Mouse (Mus musculus): ENCODE data around the gene Cxcr5.

The Cxcr5 gene

DNA sequence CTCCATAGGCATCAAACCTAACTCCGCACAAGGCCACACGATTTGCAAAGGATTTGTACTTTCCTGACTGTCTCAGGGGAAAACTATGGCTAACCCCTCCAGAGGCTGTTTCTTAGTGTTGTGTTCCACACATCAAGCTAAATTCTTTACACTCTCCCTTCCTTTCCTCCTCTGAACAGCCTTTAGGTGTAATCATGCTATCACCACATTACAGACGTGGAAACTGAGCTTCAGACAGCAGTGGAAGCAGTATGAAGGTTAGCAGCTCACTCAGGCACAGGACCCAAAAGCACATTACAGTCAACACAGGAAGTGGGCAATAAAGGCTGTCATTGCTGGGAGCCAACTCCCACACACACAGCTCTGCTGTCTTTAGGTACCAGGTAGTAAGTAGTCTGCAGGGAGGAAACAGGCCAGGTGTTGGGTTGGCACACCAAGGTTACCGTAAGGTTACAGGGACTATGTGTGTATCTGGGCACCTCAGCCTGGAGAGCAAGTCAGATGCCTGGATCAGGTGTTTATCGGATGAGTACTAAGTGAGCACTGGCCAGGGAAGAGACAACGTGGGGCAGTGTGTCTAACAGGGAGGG is 28.6 kb downstream of the Cxcr5 start:
- DNase-seq = no peak

DNA sequence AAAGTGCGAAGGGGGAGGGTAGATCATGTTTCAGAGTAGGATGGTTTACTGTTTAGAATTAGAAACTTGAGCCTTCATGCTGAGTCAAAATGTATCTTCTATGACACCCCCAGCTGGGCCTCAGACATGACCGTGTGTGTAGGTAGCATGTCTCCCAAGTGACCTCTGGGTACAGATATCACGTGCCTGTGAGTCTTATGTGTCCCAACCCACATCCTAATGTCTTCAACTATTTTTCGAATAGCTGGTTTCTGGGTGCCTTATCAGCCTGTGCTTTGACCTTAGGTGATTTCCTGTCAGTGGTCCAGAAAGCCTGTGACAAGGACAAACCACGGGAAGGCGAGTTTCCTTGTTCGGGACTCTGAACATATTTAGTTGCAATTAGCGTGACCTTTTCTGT is 33.3 kb downstream of the Cxcr5 start:
- DNase-seq = no peak

GRCm38 (mm10) chr9:44526337-44527112 is 35.2 kb downstream of the Cxcr5 start:
- DNase-seq = no peak

DNA sequence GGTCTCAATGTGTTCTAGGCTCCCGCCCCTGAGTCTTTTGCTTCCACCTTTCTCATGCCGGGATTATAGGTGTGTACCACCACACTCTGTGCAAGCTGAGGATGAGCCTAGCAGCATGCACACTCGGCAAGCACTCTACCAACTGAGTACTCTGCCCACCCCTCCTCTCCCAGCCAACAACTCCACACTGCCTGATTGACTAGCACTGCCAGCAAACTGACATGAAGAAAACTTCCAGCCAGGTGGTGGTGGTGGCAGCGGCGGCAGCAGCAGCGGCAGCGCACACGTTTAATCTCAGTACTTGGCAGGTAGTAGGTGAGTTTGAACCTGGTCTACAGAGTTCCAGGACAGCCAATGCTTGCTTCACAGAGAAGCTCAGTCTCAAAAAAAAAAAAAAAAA is 36.1 kb downstream of the Cxcr5 start:
- DNase-seq = no peak

GRCm38 (mm10) chr9:44525001-44525400 is 36.7 kb downstream of the Cxcr5 start:
- DNase-seq = no peak

GRCm38 (mm10) chr9:44524235-44524826 is 37.3 kb downstream of the Cxcr5 start:
- DNase-seq = no peak

- DNase-seq = no peak
Measured at GRCm38 (mm10) chr9:44523686-44524085, 38.0 kb downstream of the Cxcr5 start.

DNA sequence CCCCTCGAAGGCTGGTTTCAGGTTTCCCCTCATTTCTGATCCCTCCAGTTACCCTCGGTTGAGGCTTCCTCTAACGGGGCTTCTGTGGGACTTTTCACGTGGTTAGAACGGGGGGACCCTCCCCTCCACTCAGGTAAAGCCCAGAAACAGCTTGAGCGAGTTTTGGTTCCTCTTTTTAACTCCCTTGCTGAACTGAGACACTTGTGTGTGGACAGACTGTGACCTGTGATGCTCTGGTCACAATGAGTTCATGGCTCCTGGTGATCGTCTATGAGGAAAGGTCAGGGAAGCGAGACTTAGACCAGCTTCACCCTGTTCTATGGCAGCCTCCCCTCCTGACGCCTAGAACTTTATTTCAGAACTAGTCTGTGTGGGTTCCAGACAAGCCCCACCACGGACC is 39.8 kb downstream of the Cxcr5 start:
- no peak for DNase-seq

DNA sequence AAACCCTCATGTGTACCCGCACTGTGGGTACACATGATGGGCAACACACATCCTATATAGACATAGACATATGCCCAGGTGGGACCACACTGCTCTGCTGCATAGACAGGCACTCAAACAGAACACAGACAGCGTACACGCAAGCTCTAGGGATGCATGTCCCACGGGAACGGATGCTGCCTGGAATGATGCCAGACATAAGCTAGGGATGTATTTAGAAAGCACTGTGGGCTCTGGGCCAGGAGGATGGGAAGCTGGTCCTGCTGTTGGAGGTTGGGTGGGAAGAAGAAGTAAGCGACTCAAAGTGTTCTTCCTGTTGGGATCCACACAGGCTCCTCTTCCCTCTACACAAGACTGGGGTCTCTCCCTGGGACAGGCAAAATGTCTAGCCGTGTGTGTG is 43.6 kb downstream of the Cxcr5 start:
- DNase-seq = no peak

DNA sequence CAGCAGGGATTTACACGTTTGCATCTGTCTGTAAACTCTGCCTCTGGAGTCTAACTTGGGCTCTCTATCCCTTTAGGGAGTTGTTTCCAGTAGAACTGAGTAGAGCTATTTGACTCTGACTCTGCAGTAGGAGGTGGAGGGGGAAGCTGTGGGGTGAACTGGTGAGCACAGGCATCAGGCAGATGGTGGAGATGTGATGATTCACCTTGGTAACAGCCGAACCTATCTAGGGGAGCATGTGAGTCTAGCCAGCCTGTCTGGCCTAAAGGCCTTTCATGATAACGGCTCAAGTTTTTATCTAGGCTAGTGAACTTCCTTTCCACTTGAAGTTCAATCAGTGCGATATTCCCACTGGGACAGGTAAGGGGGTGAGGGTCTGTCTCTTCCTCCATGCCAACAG is 44.3 kb downstream of the Cxcr5 start:
- no peak for DNase-seq

DNA sequence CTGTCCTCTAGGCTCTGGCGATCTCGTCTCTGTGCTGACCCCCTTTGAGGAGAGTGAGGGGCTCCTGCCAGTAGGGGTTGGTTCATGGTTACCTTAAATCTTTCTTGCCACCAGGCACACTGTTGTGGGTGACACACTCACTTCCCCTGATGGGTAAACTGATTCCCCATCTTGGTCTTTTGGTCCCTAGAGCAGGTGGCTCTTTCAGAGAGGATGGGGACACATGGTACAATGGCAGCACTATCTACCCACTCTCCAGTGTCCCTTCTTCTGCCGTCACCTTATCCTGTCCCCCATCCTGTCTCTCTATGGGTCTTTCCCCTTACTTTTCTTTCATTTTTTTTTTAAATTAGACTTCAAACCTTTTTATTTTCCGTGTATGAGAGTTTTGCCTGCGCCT is 45.8 kb downstream of the Cxcr5 start:
- no peak for DNase-seq

DNA sequence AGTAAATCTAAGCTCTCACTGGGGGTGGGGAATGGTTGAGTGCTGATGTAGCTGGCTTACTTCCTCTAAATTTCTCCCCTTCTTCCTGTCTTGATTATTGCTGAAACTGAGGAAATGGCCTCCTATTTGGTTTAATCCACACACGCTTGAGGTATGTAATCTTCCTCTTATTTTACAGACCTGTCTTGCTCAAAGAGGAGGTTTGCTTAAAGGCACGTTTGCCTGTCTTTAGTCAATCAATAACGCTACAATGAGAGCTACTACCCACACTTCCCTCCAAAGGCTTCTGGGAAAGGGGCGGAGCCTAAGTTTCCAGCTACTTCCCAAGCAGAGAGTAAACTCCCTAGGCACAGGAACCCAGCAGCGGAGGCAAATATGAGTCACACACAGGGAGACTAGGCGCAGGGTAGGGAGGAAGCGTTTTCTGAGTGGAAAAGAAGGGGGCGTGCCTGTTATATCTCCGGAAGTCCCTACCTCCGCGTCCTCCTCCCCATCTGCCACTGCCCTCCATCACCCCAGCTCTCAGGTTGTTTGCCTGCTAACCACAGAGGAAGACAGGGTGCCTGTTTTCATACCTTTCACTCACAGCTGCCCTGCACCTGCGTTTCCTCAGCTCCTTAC is 46.4 kb downstream of the Cxcr5 start:
- DNase-seq = peak; percentile 85 to 89

DNA sequence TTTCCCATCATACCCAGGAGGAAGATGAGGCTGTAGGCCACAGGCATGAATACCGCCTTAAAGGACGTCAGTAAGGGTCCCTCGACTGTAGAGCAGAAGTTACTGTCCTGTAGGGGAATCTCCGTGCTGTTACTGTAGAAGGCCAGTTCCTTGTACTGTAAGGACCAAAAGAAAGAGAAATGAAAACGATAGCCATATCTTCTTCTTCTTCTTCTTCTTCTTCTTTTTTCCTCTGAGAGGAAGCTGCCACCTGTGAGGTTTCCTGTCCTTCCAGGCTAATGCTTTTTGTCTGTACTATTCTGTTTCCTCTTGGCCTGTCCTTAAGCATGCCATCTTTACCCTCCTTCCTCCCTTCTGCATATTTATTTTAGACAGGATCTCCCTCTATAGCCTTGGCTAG is 47.5 kb downstream of the Cxcr5 start:
- DNase-seq = no peak

GRCm38 (mm10) chr9:44513610-44514009 is 48.1 kb downstream of the Cxcr5 start:
- no peak for DNase-seq

- DNase-seq = peak in 1 of 2 experiments; percentile 41
Measured at GRCm38 (mm10) chr9:44513121-44513520, 48.6 kb downstream of the Cxcr5 start.

GRCm38 (mm10) chr9:44512717-44513003 is 49.0 kb downstream of the Cxcr5 start:
- DNase-seq = no peak

GRCm38 (mm10) chr9:44511935-44512716 is 49.6 kb downstream of the Cxcr5 start:
- peak in 1 of 2 experiments; percentile 48 for DNase-seq

DNA sequence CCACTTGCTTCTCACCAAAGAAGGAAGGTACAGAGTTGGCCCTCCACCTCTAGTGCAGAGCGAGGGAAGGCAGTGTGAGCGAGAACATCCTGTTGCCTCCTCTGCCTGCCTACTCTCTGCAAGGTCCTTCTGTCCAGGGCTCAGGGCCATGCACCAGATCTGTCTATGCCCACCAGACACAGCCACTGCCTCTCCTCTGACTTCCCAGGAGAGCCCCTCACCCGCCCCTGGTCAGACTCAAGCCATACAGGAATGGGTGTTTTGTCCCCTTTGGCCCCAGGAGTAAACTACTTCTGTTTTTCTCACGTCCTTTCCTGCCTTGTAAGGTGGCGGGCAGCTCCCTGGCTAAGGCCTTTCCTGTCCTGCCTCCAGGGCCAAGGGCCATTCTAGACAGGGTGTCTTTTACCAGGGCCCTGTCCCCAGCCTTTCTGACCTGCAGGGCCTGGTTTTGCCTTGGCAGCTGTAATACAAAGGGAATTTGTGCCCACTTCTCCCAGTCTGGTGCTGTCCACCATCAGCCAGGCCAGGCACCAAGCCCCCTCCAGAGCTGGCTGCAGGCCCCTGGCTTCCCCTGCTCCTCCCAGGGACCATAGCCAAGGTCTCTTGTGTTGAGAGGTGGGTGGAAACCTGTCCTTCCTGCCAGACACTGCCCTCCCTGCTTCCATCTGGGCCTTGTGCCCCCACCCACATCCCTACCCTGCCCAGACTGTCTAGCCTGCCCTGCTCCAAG is 50.6 kb downstream of the Cxcr5 start:
- peak; percentile 72 to 76 for DNase-seq

GRCm38 (mm10) chr9:44510355-44510871 is 51.3 kb downstream of the Cxcr5 start:
- DNase-seq = no peak

- peak; percentile 91 to 95 for DNase-seq
Measured at GRCm38 (mm10) chr9:44509487-44510354, 52.0 kb downstream of the Cxcr5 start.
